Mouse (Mus musculus): ENCODE results near the gene Sntb2.
"Not testable (repeated sequence)": the region's sequence is repeated elsewhere in the genome, so short reads cannot be mapped to it uniquely, and the experiment has no call there.

Sntb2 gene

GRCm38 (mm10) chr8:106935324-106935869 is at the start of gene Sntb2:
TSS of gene Sntb2 (plus strand) at chr8:106935750.
- peak; percentile 94 for DNase-seq

GRCm38 (mm10) chr8:106887336-106888189 is 48.0 kb upstream of the Sntb2 start:
- DNase-seq: peak; percentile 89

GRCm38 (mm10) chr8:106888803-106889202 is 46.7 kb upstream of the Sntb2 start:
- no peak for DNase-seq

- peak; percentile 65 for DNase-seq
Measured at GRCm38 (mm10) chr8:106892210-106892805, 43.2 kb upstream of the Sntb2 start.

- DNase-seq: peak; percentile 81
Measured at GRCm38 (mm10) chr8:106892806-106893451, 42.6 kb upstream of the Sntb2 start.

GRCm38 (mm10) chr8:106893481-106894156 is 41.9 kb upstream of the Sntb2 start, which contains the start of gene Utp4:
TSS of gene Utp4 (plus strand) at chr8:106893636.
- peak; percentile 92 for DNase-seq

GRCm38 (mm10) chr8:106899473-106899872 is 36.1 kb upstream of the Sntb2 start:
- no peak for DNase-seq

- DNase-seq: peak; percentile 65
Measured at GRCm38 (mm10) chr8:106905727-106906480, 29.6 kb upstream of the Sntb2 start.

- no peak for DNase-seq
Measured at GRCm38 (mm10) chr8:106906635-106907034, 28.9 kb upstream of the Sntb2 start.

GRCm38 (mm10) chr8:106907450-106907849 is 28.1 kb upstream of the Sntb2 start:
- DNase-seq: no peak

- no peak for DNase-seq
Measured at GRCm38 (mm10) chr8:106908291-106908690, 27.3 kb upstream of the Sntb2 start.

GRCm38 (mm10) chr8:106913631-106914030 is 21.9 kb upstream of the Sntb2 start:
- no peak for DNase-seq

GRCm38 (mm10) chr8:106919721-106920394 is 15.7 kb upstream of the Sntb2 start:
- no peak for DNase-seq

- DNase-seq: no peak
Measured at GRCm38 (mm10) chr8:106920395-106920741, 15.2 kb upstream of the Sntb2 start.

- no peak for DNase-seq
Measured at GRCm38 (mm10) chr8:106924057-106924456, 11.5 kb upstream of the Sntb2 start.

- no peak for DNase-seq
Measured at GRCm38 (mm10) chr8:106924904-106925349, 10.6 kb upstream of the Sntb2 start.

GRCm38 (mm10) chr8:106925446-106925845 is 10.1 kb upstream of the Sntb2 start:
- DNase-seq: no peak

- DNase-seq: peak; percentile 54
Measured at GRCm38 (mm10) chr8:106927247-106927646, 8.3 kb upstream of the Sntb2 start.

GRCm38 (mm10) chr8:106928182-106928581 is 7.4 kb upstream of the Sntb2 start:
- DNase-seq: not testable (repeated sequence)

- no peak for DNase-seq
Measured at GRCm38 (mm10) chr8:106929155-106929913, 6.2 kb upstream of the Sntb2 start.

- DNase-seq: no peak
Measured at GRCm38 (mm10) chr8:106929921-106930320, 5.6 kb upstream of the Sntb2 start.

Data from thymus, postnatal 4 days (tissue).